Mouse (Mus musculus) spleen, adult 2 months (tissue): ENCODE measurements around the gene Rsad2. TPM values are rescaled to one million over a fixed set of nuclear protein-coding genes. Genes with fewer than 3 reads are reported as not detected.

Experiments used
- DNase-seq, 2 experiments: peaks; one replicate each; pipeline versions ENCODE4 v3.0.0 to v3.0.0-alpha.2; 2012 to 2021; ENCODE audit warnings: low spot score in 2 of 2, low read depth in 1 of 2
- H3K27ac ChIP-seq: fragments of 200-500 bp; 2 replicates; pipeline ENCODE4 v1.5.1; 2012; ENCODE audit warnings: low read length, inconsistent platforms; ENCODE audit not compliant: insufficient read depth
- H3K27me3 ChIP-seq: fragments of 200-500 bp; 2 replicates; pipeline ENCODE4 v1.6.1; 2012; ENCODE audit warnings: mild to moderate bottlenecking, moderate library complexity, low read length, inconsistent platforms; ENCODE audit not compliant: control insufficient read depth, insufficient read depth
- H3K36me3 ChIP-seq: fragments of 200-500 bp; 2 replicates; pipeline ENCODE4 v1.6.1; 2012; ENCODE audit warnings: mild to moderate bottlenecking, low read length, inconsistent platforms; ENCODE audit not compliant: control insufficient read depth, insufficient read depth
- H3K4me1 ChIP-seq: fragments of 200-500 bp; 2 replicates; pipeline ENCODE4 v1.6.1; 2011; ENCODE audit warnings: inconsistent platforms; ENCODE audit not compliant: control insufficient read depth, insufficient read depth, insufficient read length
- H3K4me3 ChIP-seq: fragments of 200-500 bp; 2 replicates; pipeline ENCODE4 v1.5.1; 2011; ENCODE audit warnings: mild to moderate bottlenecking, inconsistent platforms; ENCODE audit not compliant: insufficient read depth, insufficient read length; ENCODE audit errors: extremely low read depth
- CTCF ChIP-seq: fragments of 200-500 bp; IDR thresholded peaks from 2 replicates; pipeline ENCODE4 v1.5.1; 2011; ENCODE audit warnings: mild to moderate bottlenecking, inconsistent platforms; ENCODE audit not compliant: insufficient read depth, insufficient read length, insufficient replicate concordance; ENCODE audit errors: extremely low read depth
- POLR2A ChIP-seq: fragments of 200-500 bp; IDR thresholded peaks from 2 replicates; pipeline ENCODE4 v1.6.1; 2011; ENCODE audit warnings: low read depth, low read length, inconsistent platforms
- WGBS: fragments of 180-500 bp; shearing (Covaris S2); methylation state at CpG from one replicate; pipeline ENCODE4 v1.1.7; 2018; 5-methylcytosine and 5-hydroxymethylcytosine counted together
- polyA plus RNA-seq: library from polyadenylated mRNA; depleted of rRNA; stranded (reverse); fragments of >200 nt; gene quantifications from 2 replicates; pipeline ENCODE4 v1.2.3, GENCODE M21; 2012

Rsad2 gene
- polyA plus RNA-seq, 1 experiment, result 19.8 TPM

DNA sequence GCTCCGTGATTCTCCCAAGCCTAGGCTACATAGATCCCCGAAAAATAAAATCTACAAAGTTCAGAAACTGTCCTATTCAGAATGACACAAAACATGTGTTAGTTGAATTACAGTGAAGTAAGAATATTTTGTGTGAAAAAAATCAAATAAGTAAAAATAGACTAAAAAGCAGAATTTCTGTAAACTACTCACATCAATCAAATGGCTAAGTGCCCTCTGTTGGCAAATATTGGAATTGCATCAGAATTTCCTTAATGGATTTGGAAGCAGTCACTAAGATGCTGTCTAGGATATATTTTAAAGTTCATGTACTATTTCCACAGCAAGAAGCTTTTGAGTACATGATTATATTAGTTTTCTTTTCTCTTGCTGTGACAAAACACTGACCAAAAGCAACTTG is 31.4 kb downstream of the Rsad2 start:
- Histone ChIP-seq H3K27me3 (no peaks in the 10 kb centered on the region), H3K27ac (no peak overlapping the region), H3K36me3 (no peaks in the 10 kb centered on the region), H3K4me1 (peaks cover 3% of the 10 kb centered on the region; the same call in 1 of the 2 replicates), H3K4me3 (no peak overlapping the region)
- 85% methylated on average over 2 of the region's 2 CpGs for WGBS
- TF ChIP-seq POLR2A, result no peak
- TF ChIP-seq CTCF, result no peak
- peak in 1 of 2 experiments; percentile 38 for DNase-seq

DNA sequence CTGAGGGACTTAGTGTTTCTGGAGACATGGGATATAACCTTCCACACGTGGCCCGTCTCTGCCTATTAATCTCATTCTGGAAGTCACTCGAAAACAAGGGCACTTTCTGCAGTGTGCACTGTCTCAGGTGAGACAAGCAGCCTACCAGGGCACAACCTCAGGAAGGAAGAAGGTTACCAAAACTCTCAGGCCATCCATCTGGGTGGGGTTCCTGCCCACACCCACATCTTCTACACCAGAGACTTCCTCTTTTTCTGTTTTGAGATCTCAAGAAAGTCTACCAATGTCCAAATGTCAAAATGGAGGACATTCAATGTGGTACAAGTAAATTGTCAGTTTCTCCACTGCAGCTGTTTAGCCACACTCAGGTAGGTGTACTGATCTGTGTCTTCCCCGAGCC is 37.9 kb downstream of the Rsad2 start:
- no peaks in the 10 kb centered on the region for H3K27me3 ChIP-seq

DNA sequence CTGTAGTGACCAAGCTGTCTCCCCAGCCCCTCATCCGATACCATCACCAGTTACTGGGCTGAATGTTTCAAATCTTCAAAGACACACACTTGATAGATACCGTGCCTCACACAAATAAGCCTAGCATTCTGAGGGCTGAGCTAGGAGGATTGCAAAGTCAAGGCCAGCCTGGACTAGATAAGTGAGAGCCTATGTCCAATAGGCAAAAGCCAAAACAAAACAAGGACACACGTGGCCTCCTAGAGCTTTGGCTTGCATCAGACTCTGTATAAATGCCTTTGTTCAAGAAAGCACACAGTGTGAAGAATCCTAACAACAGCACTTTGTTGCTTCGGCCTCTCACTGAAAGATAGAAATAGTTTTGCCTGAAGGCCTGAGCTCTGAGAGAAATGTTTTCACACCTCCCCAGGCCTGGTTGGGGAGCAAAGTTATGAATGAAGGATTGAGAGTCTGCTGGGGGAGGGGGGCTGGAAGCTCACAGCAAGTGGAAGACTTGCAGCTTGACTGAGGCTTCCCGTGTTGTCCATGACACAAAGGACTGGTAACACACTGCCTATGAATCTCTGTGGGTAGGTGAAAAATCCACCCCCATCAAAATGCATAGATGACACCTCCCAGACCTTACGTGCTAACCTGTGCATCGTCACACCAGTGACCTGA is 39.5 kb downstream of the Rsad2 start:
- H3K4me1 ChIP-seq, result peaks cover 13% of the 10 kb centered on the region; the same call in 1 of the 2 replicates
- TF ChIP-seq POLR2A (no peak), CTCF (no peak)
- no peaks in the 10 kb centered on the region for H3K27me3 ChIP-seq
- no peak overlapping the region for H3K27ac ChIP-seq
- no peak for DNase-seq
- H3K36me3 ChIP-seq, result no peaks in the 10 kb centered on the region
- 88% methylated on average over 7 of the region's 7 CpGs for WGBS
- H3K4me3 ChIP-seq, result no peak overlapping the region

More for the DNA sequence above, 37.9 kb downstream of the Rsad2 start:
- Histone ChIP-seq H3K4me1 (peaks cover 15% of the 10 kb centered on the region; the same call in 1 of the 2 replicates), H3K36me3 (no peaks in the 10 kb centered on the region), H3K27ac (peak overlapping the region; percentile 87), H3K4me3 (no peak overlapping the region)
- no peak for TF ChIP-seq CTCF
- no peak for TF ChIP-seq POLR2A
- peak in 1 of 2 experiments; percentile 66 for DNase-seq
- 17% methylated on average over 4 of the region's 4 CpGs for WGBS

DNA sequence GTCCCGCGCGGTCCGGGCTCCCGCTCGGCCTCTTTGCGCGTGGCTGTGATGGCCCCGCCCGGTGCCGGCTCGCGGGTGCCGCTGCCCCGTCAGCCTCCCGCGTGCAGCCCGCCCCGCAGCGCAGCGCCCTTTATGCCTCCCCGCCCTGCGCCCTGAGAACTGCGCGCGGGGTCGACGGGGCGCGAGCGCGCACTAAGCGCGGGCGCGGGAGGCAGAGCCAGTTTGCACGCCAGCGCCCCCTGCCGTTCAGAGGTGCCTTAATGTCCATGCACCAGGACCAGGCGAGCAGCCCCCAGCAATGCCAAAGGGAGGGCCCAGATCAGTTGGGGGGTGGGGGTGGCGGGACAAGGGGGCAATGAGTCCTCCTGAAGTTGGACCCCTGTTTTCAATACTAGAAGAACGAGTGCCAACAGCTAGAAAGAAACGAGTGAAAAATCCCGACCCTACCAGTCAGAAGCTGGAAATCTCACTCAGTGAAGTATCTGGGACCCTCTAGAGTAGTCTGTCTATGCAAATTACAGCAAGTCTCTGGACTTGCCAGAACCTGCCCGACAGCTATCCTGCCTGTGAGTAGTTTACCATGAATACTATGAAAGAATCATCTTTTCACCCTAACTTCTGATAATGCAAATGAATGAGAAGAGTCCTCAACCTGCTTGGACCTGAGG is 41.0 kb downstream of the Rsad2 start, which contains the start of gene Rnf144a:
Rnf144a (minus strand) TSS at position 151 of the 668 bp plus-strand sequence.
- peak within 1 kb of the TSS; percentile 50; the same call in 1 of the 2 replicates for H3K27ac ChIP-seq
- DNase-seq, result peak; percentile 61 to 89
- WGBS, result 2% methylated on average over 45 of the region's 45 CpGs
- peak within 1 kb of the TSS; percentile 88 for H3K4me3 ChIP-seq
- H3K4me1 ChIP-seq, result peaks cover 19% of the 10 kb centered on the region
- H3K27me3 ChIP-seq, result no peaks in the 10 kb centered on the region
- no peaks in the 10 kb centered on the region for H3K36me3 ChIP-seq
- TF ChIP-seq POLR2A (no peak), CTCF (peak; percentile 90)

DNA sequence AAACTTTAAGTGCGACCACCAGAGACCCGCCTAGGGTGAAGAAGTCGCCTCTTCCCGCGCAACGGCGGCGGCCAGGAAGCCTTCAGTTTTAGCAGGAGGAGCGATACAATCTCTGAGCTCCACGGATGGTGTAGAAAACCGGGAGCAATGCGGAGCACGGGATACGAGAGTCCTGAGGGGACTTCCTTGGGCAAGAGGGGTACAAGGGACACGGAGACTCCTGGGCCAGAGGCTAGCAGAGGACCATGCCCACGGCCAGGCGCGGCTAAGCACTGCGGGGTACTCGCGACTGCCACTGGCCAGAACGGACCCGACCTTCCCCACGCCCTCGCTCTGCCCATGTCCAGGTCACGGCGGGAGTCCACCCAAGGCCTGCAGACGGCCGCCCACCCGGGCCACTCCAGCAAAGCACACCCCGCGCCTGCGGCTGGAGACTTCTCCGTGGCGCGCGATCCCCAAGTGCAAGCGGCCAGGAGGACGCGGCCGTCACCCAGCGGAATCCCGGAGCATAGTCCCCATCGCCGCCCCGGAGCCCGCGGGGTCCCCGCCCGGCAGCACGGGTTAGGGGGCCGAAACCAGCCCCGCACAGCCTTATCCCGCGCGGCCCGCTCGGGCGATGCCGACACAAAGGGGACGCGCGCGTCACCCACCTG is 41.7 kb downstream of the Rsad2 start:
- under 1% methylated on average over 64 of the region's 64 CpGs for WGBS
- Histone ChIP-seq H3K36me3 (no peaks in the 10 kb centered on the region), H3K27ac (peak overlapping the region; percentile 50; the same call in 1 of the 2 replicates), H3K4me3 (peak overlapping the region; percentile 88), H3K27me3 (no peaks in the 10 kb centered on the region), H3K4me1 (peaks cover 25% of the 10 kb centered on the region)
- TF ChIP-seq POLR2A, result no peak
- TF ChIP-seq CTCF, result no peak
- DNase-seq, result peak in 1 of 2 experiments; percentile 48

DNA sequence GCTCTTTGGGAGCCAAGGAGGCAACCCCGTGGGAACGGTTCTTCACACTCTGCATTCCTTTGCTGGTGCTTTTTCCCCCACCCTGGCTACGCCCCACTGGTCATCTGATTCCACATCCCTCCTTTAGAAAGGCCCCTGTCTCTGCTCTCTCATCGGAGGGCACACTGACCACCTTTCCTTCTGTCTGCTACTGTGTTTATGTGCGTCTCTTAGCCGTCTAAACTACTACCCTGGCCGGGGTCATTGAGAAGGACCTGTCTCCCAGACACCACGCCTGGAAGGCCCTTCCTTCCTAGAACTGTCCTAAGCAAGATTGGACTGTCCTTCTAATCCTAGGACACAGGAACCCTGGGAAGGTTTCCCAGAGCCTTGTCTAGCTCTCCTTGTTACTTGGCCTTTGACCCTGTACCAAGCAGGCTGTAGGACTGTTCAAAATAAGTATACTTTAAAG is 42.3 kb downstream of the Rsad2 start:
- no peaks in the 10 kb centered on the region for H3K36me3 ChIP-seq
- no peak overlapping the region for H3K27ac ChIP-seq
- H3K4me3 ChIP-seq, result peak overlapping the region; percentile 88
- TF ChIP-seq POLR2A (no peak), CTCF (no peak)
- no peak for DNase-seq
- H3K4me1 ChIP-seq, result peaks cover 25% of the 10 kb centered on the region
- no peaks in the 10 kb centered on the region for H3K27me3 ChIP-seq
- 36% methylated on average over 8 of the region's 8 CpGs for WGBS
